ENCODE assay signal across 24 mouse cellular contexts in genomic region chr9:28552387-28553182, GRCm38 (mm10).
DNase-seq lines count a peak whose midpoint lies in the region; ATAC-seq and TF ChIP-seq lines count a peak whose summit lies in the region.
"Had no signal": no experiment of that assay in that cellular context is flagged by ENCODE, and none has a peak within 500 bp of the region (broad histone marks: within the 10 kb centered on the region; RNA-seq: fewer than 3 reads in every experiment).

No protein-coding gene starts in this region.

- TF ChIP-seq CTCF in kidney, adult 2 months (conservative IDR thresholded peaks at IDR 0.05; ENCODE audit: insufficient read depth, insufficient read length, low read depth, low read length) = no peak
- no peak for TF ChIP-seq CTCF in liver, postnatal 0 days (IDR thresholded peaks at IDR 0.05; ENCODE audit: low read depth)
- TF ChIP-seq CTCF in intestine, postnatal 0 days (IDR thresholded peaks at IDR 0.05; ENCODE audit: low read depth) = no peak

- no peak for TF ChIP-seq POLR2A in kidney, adult 2 months (IDR thresholded peaks at IDR 0.05; ENCODE audit: low read depth, low read length)

- H3K27me3 ChIP-seq in kidney, adult 2 months (replicated peaks; ENCODE audit: control insufficient read depth, insufficient read depth, low read length) = no peaks in the 10 kb centered on the region
- H3K27me3 ChIP-seq in liver, postnatal 0 days (ENCODE audit: insufficient read depth, low read length) = no peaks in the 10 kb centered on the region
- no peaks in the 10 kb centered on the region for H3K27me3 ChIP-seq in liver, embryonic 11.5 days (replicated peaks; ENCODE audit: control insufficient read depth, insufficient read depth, low read length)
- no peaks in the 10 kb centered on the region for H3K27me3 ChIP-seq in intestine, postnatal 0 days (replicated peaks; ENCODE audit: control insufficient read depth, insufficient read depth, low read length)
- H3K27me3 ChIP-seq: embryonic facial prominence, embryonic 15.5 days; forebrain, embryonic 12.5 days; heart, embryonic 13.5 days; kidney, embryonic 15.5 days; liver, embryonic 13.5 days; midbrain, embryonic 12.5 days had no signal

- DNase-seq in kidney, adult 2 months = peak; percentile 25
- no peak for DNase-seq in kidney, adult 18-20 months
- DNase-seq in liver, postnatal 0 days = no peak
- no peak for DNase-seq in liver, embryonic 11.5 days (ENCODE audit: low spot score)
- peak; percentile 26 for DNase-seq in WW6 (ENCODE audit: low read depth, low spot score)
- no peak for DNase-seq in B cell, adult 2 months
- no peak for DNase-seq in layer of hippocampus, postnatal 36 days
- DNase-seq: adrenal gland, postnatal 25 days; cerebellum, adult 18-20 months; cerebellum, postnatal 14 days; gastrocnemius, postnatal 10 days; heart, postnatal 10 days; liver, embryonic 13.5 days; lung, embryonic 14.5 days; lung, postnatal 14 days; thymus, postnatal 14 days had no signal

- H3K27ac ChIP-seq in kidney, adult 2 months (ENCODE audit: insufficient read depth, low read depth, low read length) = no peak overlapping the region
- no peak overlapping the region for H3K27ac ChIP-seq in liver, postnatal 0 days (ENCODE audit: low read depth)
- H3K27ac ChIP-seq in liver, embryonic 11.5 days (ENCODE audit: low read depth, low read length) = no peak overlapping the region
- no peak overlapping the region for H3K27ac ChIP-seq in intestine, postnatal 0 days (ENCODE audit: low read depth, low read length)
- H3K27ac ChIP-seq: embryonic facial prominence, embryonic 10.5 days; embryonic facial prominence, embryonic 15.5 days; forebrain, embryonic 12.5 days; heart, embryonic 13.5 days; hindbrain, embryonic 14.5 days; kidney, embryonic 15.5 days; liver, embryonic 13.5 days; midbrain, embryonic 12.5 days had no signal

- H3K9ac ChIP-seq in liver, postnatal 0 days (replicated peaks) = no peak overlapping the region
- H3K9ac ChIP-seq in liver, embryonic 11.5 days (ENCODE audit: low read depth, low read length) = no peak overlapping the region
- no peak overlapping the region for H3K9ac ChIP-seq in intestine, postnatal 0 days (ENCODE audit: low read depth, low read length)
- H3K9ac ChIP-seq: embryonic facial prominence, embryonic 15.5 days; forebrain, embryonic 12.5 days; heart, embryonic 13.5 days; hindbrain, embryonic 14.5 days; kidney, embryonic 15.5 days; liver, embryonic 13.5 days; lung, embryonic 14.5 days; midbrain, embryonic 12.5 days had no signal

- no peak overlapping the region for H3K4me3 ChIP-seq in kidney, adult 2 months (ENCODE audit: insufficient read depth, low read depth, low read length)
- no peak overlapping the region for H3K4me3 ChIP-seq in liver, postnatal 0 days (ENCODE audit: low read depth, low read length)
- H3K4me3 ChIP-seq in liver, embryonic 11.5 days (ENCODE audit: low read depth, low read length) = no peak overlapping the region
- no peak overlapping the region for H3K4me3 ChIP-seq in intestine, postnatal 0 days (ENCODE audit: low read depth, low read length)
- H3K4me3 ChIP-seq: embryonic facial prominence, embryonic 10.5 days; embryonic facial prominence, embryonic 15.5 days; forebrain, embryonic 12.5 days; heart, embryonic 13.5 days; kidney, embryonic 15.5 days; liver, embryonic 13.5 days; midbrain, embryonic 12.5 days had no signal

- no peak overlapping the region for H3K4me2 ChIP-seq in liver, postnatal 0 days (ENCODE audit: low read depth, low read length)
- no peak overlapping the region for H3K4me2 ChIP-seq in liver, embryonic 11.5 days
- H3K4me2 ChIP-seq in intestine, postnatal 0 days (replicated peaks; ENCODE audit: low read depth) = no peak overlapping the region
- H3K4me2 ChIP-seq: embryonic facial prominence, embryonic 15.5 days; forebrain, embryonic 12.5 days; heart, embryonic 13.5 days; hindbrain, embryonic 14.5 days; kidney, embryonic 15.5 days; liver, embryonic 13.5 days; lung, embryonic 14.5 days; midbrain, embryonic 12.5 days had no signal

- peak; percentile 85 for ATAC-seq in liver, postnatal 0 days
- ATAC-seq in liver, embryonic 11.5 days (replicated peaks; ENCODE audit: low FRiP score) = no peak
- peak; percentile 96 for ATAC-seq in intestine, postnatal 0 days

- 39% methylated on average over 1 of the region's 1 CpGs for WGBS in kidney, adult 2 months
- 48% methylated on average over 1 of the region's 1 CpGs for WGBS in liver, postnatal 0 days (ENCODE audit: insufficient replicate concordance)
- WGBS in liver, embryonic 11.5 days = 46% methylated on average over 1 of the region's 1 CpGs
- WGBS in intestine, postnatal 0 days = 34% methylated on average over 1 of the region's 1 CpGs

- no peaks in the 10 kb centered on the region for H3K4me1 ChIP-seq in kidney, adult 2 months (ENCODE audit: control insufficient read depth, insufficient read depth, low read length)
- H3K4me1 ChIP-seq in liver, postnatal 0 days (ENCODE audit: insufficient read depth) = no peaks in the 10 kb centered on the region
- H3K4me1 ChIP-seq in liver, embryonic 11.5 days (replicated peaks; ENCODE audit: control insufficient read depth, insufficient read depth, low read length) = no peaks in the 10 kb centered on the region
- no peaks in the 10 kb centered on the region for H3K4me1 ChIP-seq in intestine, postnatal 0 days (replicated peaks; ENCODE audit: control insufficient read depth, insufficient read depth, low read length)
- H3K4me1 ChIP-seq: embryonic facial prominence, embryonic 10.5 days; embryonic facial prominence, embryonic 15.5 days; kidney, embryonic 15.5 days; liver, embryonic 13.5 days had no signal

- no peak for TF ChIP-seq EP300 in liver, postnatal 0 days (IDR thresholded peaks at IDR 0.05; ENCODE audit: low read depth)

- H3K36me3 ChIP-seq in kidney, adult 2 months (ENCODE audit: control insufficient read depth, insufficient read depth, low read length) = no peaks in the 10 kb centered on the region
- no peaks in the 10 kb centered on the region for H3K36me3 ChIP-seq in liver, postnatal 0 days (replicated peaks; ENCODE audit: insufficient read depth, low read length)
- no peaks in the 10 kb centered on the region for H3K36me3 ChIP-seq in liver, embryonic 11.5 days (ENCODE audit: control insufficient read depth, insufficient read depth, low read length)
- no peaks in the 10 kb centered on the region for H3K36me3 ChIP-seq in intestine, postnatal 0 days (ENCODE audit: control insufficient read depth, insufficient read depth)
- H3K36me3 ChIP-seq: embryonic facial prominence, embryonic 10.5 days; embryonic facial prominence, embryonic 15.5 days; forebrain, embryonic 12.5 days; heart, embryonic 13.5 days; kidney, embryonic 15.5 days; liver, embryonic 13.5 days; midbrain, embryonic 12.5 days had no signal

- H3K9me3 ChIP-seq in liver, postnatal 0 days (ENCODE audit: low read length) = no peaks in the 10 kb centered on the region
- no peaks in the 10 kb centered on the region for H3K9me3 ChIP-seq in liver, embryonic 11.5 days (ENCODE audit: control insufficient read depth, low read length)
- H3K9me3 ChIP-seq in intestine, postnatal 0 days (ENCODE audit: control insufficient read depth) = no peaks in the 10 kb centered on the region
- H3K9me3 ChIP-seq: embryonic facial prominence, embryonic 10.5 days; embryonic facial prominence, embryonic 15.5 days; forebrain, embryonic 12.5 days; heart, embryonic 13.5 days; kidney, embryonic 15.5 days; liver, embryonic 13.5 days; midbrain, embryonic 12.5 days had no signal

Comparison
In these comparisons a context has a peak if more than half of its experiments do, and no peak if none do; other contexts are left out.
1. DNase-seq: peak in kidney, adult 2 months (single experiment) and WW6 (single experiment); none in kidney, adult 18-20 months (single experiment), liver, postnatal 0 days (single experiment), liver, embryonic 11.5 days (single experiment), B cell, adult 2 months (0 of 2) and layer of hippocampus, postnatal 36 days (0 of 2).